Mouse (Mus musculus): ENCODE data around the gene Zfp526.

DNA sequence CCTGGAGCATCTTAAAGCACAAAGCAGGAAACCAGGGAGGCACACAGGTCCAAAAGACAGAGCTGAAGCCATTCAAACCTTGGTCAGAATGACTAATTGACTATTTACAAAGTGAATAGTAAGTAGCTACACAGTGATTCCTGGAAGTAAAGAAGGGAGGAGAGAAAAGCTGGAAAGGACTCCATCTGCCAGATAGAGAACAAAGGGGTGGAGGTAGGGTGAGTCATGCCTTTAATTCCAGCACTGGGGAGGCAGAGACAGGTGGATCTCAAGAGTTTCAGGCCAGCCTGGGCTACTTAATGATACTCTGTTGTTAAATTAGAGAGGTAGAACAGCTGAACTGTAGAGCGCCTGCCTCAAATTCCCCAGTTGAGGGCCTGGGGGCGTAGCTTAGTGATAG is 7.1 kb upstream of the Zfp526 start:
- TF ChIP-seq CTCF (IDR thresholded peaks at IDR 0.05; ENCODE audit: low read depth), result no peak
- no peak for TF ChIP-seq EP300 (IDR thresholded peaks at IDR 0.05; ENCODE audit: low read depth)

All from liver, postnatal 0 days (tissue).